In the genomic region with DNA sequence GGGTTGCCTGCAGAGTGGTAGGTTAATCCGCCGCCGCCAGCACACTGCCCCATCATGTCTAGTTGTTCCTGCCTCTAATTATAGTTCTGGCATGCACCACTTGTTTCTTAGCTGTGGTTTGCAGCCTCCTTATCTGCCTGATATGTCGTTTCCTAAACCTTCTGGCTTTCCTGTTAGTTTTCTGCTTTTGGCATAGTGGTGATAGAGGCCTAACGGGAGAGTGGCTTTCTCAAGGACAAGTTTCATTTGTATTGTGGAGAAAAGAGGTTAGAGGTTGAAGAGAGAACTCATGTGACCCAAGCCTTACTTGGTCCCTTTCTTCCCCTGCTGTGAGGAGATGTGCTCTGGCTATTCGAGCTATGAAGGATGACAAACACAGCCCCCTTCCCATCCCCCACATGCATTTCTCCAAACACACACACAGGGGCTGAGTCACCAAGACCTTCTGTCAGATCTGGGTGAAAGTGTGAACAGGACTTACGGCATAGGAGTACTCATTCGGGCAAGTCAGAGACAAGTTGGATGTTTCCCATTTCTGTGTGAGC, we compare ENCODE assay signal across 13 mouse cellular contexts. TPM values are rescaled to one million over a fixed set of nuclear protein-coding genes. Genes with fewer than 3 reads are reported as not detected.
DNase-seq lines count a peak whose midpoint lies in the region; ATAC-seq and TF ChIP-seq lines count a peak whose summit lies in the region.
"Had no signal": no experiment of that assay in that cellular context is flagged by ENCODE, and none has a peak within 500 bp of the region (broad histone marks: within the 10 kb centered on the region; RNA-seq: fewer than 3 reads in every experiment).

No protein-coding gene starts in this region.

- peak; percentile 77 for TF ChIP-seq EP300 in liver, postnatal 0 days (IDR thresholded peaks at IDR 0.05; ENCODE audit: low read depth)

- H3K4me3 ChIP-seq in heart, embryonic 13.5 days: no peak overlapping the region
- no peak overlapping the region for H3K4me3 ChIP-seq in liver, postnatal 0 days (ENCODE audit: low read depth, low read length)
- no peak overlapping the region for H3K4me3 ChIP-seq in forebrain, embryonic 16.5 days (replicated peaks; ENCODE audit: low read length)

- H3K9me3 ChIP-seq in heart, embryonic 13.5 days: no peaks in the 10 kb centered on the region
- no peaks in the 10 kb centered on the region for H3K9me3 ChIP-seq in liver, postnatal 0 days (ENCODE audit: low read length)
- H3K9me3 ChIP-seq in forebrain, embryonic 16.5 days (ENCODE audit: control insufficient read depth, low read length): no peaks in the 10 kb centered on the region

- peak; percentile 41 to 42 for DNase-seq in heart, adult 18-20 months
- DNase-seq in heart, postnatal 25 days (ENCODE audit: low spot score): no peak
- DNase-seq in MEL-GATA-1-ER (ENCODE audit: extremely low read depth, low read depth): peak; percentile 94
- no peak for DNase-seq in liver, postnatal 0 days
- no peak for DNase-seq in testis, postnatal 14 days (ENCODE audit: low spot score)
- DNase-seq in left cerebral cortex, postnatal 10 days (ENCODE audit: extremely low spot score in 1 of 2, low spot score in 2 of 2): no peak
- DNase-seq: forebrain, postnatal 0 days; right cerebral cortex, adult 18-20 months had no signal

- H3K9ac ChIP-seq in heart, embryonic 13.5 days: peak overlapping the region; percentile 34; the same call in 1 of the 2 replicates
- no peak overlapping the region for H3K9ac ChIP-seq in liver, postnatal 0 days (replicated peaks)
- no peak overlapping the region for H3K9ac ChIP-seq in forebrain, embryonic 16.5 days (replicated peaks; ENCODE audit: low read depth, low read length)
- H3K9ac ChIP-seq: forebrain, postnatal 0 days had no signal

- peaks cover 24% of the 10 kb centered on the region for H3K4me1 ChIP-seq in heart, embryonic 13.5 days
- H3K4me1 ChIP-seq in liver, postnatal 0 days (ENCODE audit: insufficient read depth): peaks cover 8% of the 10 kb centered on the region
- no peaks in the 10 kb centered on the region for H3K4me1 ChIP-seq in forebrain, embryonic 16.5 days (replicated peaks; ENCODE audit: control insufficient read depth, insufficient read depth, low read length)

- 12% methylated on average over 8 of the region's 8 CpGs for WGBS in heart, embryonic 13.5 days
- 18% methylated on average over 8 of the region's 8 CpGs for WGBS in liver, postnatal 0 days (ENCODE audit: insufficient replicate concordance)
- 92% methylated on average over 8 of the region's 8 CpGs for WGBS in forebrain, embryonic 16.5 days

- TF ChIP-seq CTCF in liver, postnatal 0 days (IDR thresholded peaks at IDR 0.05; ENCODE audit: low read depth): no peak

- intact Hi-C loops in heart, postnatal 25 days (cut with DNase I): no loop called here
- intact Hi-C loops in left cerebral cortex, postnatal 10 days (cut with DNase I): loop anchor here (10.0 kb wide), 1 partner anchor 941 kb away; no protein-coding TSS in a partner anchor

- H3K4me2 ChIP-seq in heart, embryonic 13.5 days: peak overlapping the region; percentile 45
- H3K4me2 ChIP-seq in liver, postnatal 0 days (ENCODE audit: low read depth, low read length): no peak overlapping the region
- H3K4me2 ChIP-seq in forebrain, embryonic 16.5 days (ENCODE audit: low read length): no peak overlapping the region

- H3K36me3 ChIP-seq in heart, embryonic 13.5 days: peaks cover 6% of the 10 kb centered on the region; the same call in 1 of the 2 replicates
- 0 out of 2 replicates have a peak, but pooled peaks cover 10% of the 10 kb centered on the region for H3K36me3 ChIP-seq in liver, postnatal 0 days (replicated peaks; ENCODE audit: insufficient read depth, low read length)
- H3K36me3 ChIP-seq in forebrain, embryonic 16.5 days (ENCODE audit: control insufficient read depth, insufficient read depth): no peaks in the 10 kb centered on the region; the same call in none of the 2 replicates

- peak overlapping the region; percentile 89 for H3K27ac ChIP-seq in heart, embryonic 13.5 days (replicated peaks)
- no peak overlapping the region for H3K27ac ChIP-seq in liver, postnatal 0 days (ENCODE audit: low read depth)
- H3K27ac ChIP-seq in forebrain, embryonic 16.5 days (ENCODE audit: low read length): no peak overlapping the region

- no peaks in the 10 kb centered on the region; the same call in 1 of the 2 replicates for H3K27me3 ChIP-seq in heart, embryonic 13.5 days (replicated peaks)
- no peaks in the 10 kb centered on the region for H3K27me3 ChIP-seq in liver, postnatal 0 days (ENCODE audit: insufficient read depth, low read length)
- no peaks in the 10 kb centered on the region for H3K27me3 ChIP-seq in forebrain, embryonic 16.5 days (replicated peaks; ENCODE audit: control insufficient read depth, insufficient read depth, low read length)
- H3K27me3 ChIP-seq: CH12.LX had no signal

- peak; percentile 70; the same call in 1 of the 2 replicates for ATAC-seq in heart, embryonic 13.5 days (ENCODE audit: extremely low read depth, insufficient number of reproducible peaks, low FRiP score, low TSS enrichment)
- peak; percentile 70 for ATAC-seq in liver, postnatal 0 days
- ATAC-seq in forebrain, embryonic 16.5 days: no peak
- ATAC-seq: forebrain, postnatal 0 days had no signal

RNA-seq across cellular contexts. Expression of a gene that starts 12.4 kb away (rescaled TPM):
- total RNA-seq in heart, adult 18-20 months (2021): 1 to 10 TPM in 1 of 2 experiments, under 1 TPM in 1; 0.22 to 1.0 TPM
- under 1 TPM in 1 of 2 experiments, not detected in 1; 0.11 TPM for total RNA-seq in heart, postnatal 25 days (2021)
- polyA plus RNA-seq in heart, embryonic 13.5 days (2015; fragmentation: Nextera tagmentation; extraction: Ambion mirVana): 0.66 and 0.68 TPM in 2 replicates
- 2.0 and 2.1 TPM in 2 replicates for polyA plus RNA-seq in liver, postnatal 0 days (2015; fragmentation: Nextera tagmentation; extraction: Ambion mirVana)
- polyA plus RNA-seq in forebrain, embryonic 16.5 days (2015; fragmentation: Nextera tagmentation; extraction: Ambion mirVana): 0.81 and 1.8 TPM in 2 replicates
- total RNA-seq in left cerebral cortex, postnatal 10 days (2021): not detected
- total RNA-seq: forebrain, postnatal 0 days; left cerebral cortex, postnatal 25 days had no signal
- polyA plus RNA-seq: testis, adult 2 months had no signal

RNA-seq across cellular contexts. Expression of a gene that starts 39.4 kb away (rescaled TPM):
- 1 to 10 TPM; 4.1 to 4.7 TPM for total RNA-seq in heart, adult 18-20 months (2021)
- total RNA-seq in heart, postnatal 25 days (2021): 1 to 10 TPM; 3.6 to 4.2 TPM
- 1.7 and 2.3 TPM in 2 replicates for polyA plus RNA-seq in heart, embryonic 13.5 days (2015; fragmentation: Nextera tagmentation; extraction: Ambion mirVana)
- 7.3 and 9.4 TPM in 2 replicates for polyA plus RNA-seq in liver, postnatal 0 days (2015; fragmentation: Nextera tagmentation; extraction: Ambion mirVana)
- polyA plus RNA-seq in forebrain, embryonic 16.5 days (2015; fragmentation: Nextera tagmentation; extraction: Ambion mirVana): 3.9 and 4.3 TPM in 2 replicates
- total RNA-seq in left cerebral cortex, postnatal 10 days (2021): 1 to 10 TPM; 1.2 to 1.8 TPM

Comparison
In these comparisons a context has a peak if more than half of its experiments do, and no peak if none do; other contexts are left out.
1. DNase-seq: peak in heart, adult 18-20 months (2 of 2) and MEL-GATA-1-ER (single experiment); none in heart, postnatal 25 days (single experiment), liver, postnatal 0 days (single experiment), testis, postnatal 14 days (single experiment) and left cerebral cortex, postnatal 10 days (0 of 2).